Mouse (Mus musculus) urinary bladder, adult 18-20 months (tissue): ENCODE results near the gene Acrbp.

Experiments
- DNase-seq, 2 experiments: peaks; one replicate each; pipeline ENCODE4 v3.0.0; 2022; ENCODE audit warnings: low spot score in 2 of 2, mixed read lengths in 2 of 2

The Acrbp gene

DNA sequence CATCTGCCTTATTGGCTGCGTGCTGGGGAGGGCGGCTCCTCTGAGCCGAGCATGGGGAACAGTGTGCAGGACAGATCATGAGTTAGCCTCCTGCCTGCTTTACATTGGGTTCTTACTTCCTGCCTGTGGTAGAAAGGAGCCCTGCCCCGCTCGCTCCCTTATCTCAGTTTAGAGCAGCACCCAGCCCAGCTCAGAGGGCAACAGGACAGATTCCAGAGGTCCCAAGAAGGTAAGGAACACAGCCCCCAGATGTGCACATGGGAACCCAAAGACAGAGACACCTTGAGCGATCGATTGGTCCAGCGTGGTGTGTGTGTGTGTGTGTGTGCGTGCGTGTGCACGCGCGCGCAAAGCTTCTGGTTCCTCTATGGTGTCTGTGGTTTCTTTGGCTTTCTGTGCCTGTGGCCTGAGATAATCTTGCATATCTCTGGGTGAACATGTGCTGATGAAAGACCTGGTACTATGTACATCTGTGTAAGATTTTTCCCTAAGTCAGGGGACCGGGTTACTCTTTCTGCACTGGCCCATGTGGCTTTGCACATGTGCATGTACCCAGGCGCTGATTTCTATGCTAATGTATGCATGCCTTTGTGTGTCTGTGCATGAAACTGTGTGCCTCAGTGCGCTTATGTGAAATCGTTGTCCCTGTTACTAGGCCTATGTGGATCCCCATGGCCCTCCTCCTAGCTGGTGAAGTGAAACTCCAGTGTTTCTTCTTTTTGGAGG lies 21.8 kb downstream of the Acrbp start:
- DNase-seq: no peak

DNA sequence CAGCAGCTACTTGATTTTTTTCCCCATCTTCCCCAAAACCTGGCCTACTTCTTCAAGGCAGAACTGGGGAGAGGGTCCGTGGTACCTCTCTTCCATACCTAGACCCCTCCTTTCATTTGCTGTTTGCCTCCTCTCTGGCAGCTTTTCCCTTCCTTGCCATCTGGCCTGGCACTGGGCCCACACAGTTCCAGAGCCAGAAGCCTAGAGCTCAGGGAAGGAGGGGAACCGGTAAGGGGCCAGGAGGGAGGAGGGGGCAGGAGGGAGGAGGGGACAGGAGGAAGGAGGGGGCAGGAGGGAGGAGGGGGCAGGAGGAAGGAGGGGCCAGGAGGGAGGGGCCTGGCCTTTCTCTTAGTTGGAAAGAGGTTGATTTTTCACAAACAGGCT lies 22.4 kb downstream of the Acrbp start:
- no peak for DNase-seq

DNA sequence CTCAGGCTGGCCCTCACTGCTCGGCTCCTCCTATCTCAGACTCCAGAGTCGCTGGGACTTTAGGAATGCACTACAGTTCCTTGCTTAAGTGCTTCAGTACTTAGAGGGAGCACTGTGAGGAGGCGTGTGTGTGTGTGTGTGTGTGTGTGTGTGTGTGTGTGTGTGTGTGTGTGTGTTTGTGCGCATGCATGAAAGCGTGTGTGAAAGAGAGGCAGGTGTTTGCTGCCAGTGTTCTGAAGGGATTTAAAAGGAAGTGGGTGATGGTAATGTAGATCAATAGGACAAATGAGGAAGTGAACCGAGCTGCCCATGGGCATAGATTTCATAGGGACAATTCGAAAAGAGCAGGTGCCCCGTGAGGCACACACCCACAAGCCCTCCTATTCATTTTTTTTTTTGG lies 24.3 kb downstream of the Acrbp start:
- DNase-seq: no peak

DNA sequence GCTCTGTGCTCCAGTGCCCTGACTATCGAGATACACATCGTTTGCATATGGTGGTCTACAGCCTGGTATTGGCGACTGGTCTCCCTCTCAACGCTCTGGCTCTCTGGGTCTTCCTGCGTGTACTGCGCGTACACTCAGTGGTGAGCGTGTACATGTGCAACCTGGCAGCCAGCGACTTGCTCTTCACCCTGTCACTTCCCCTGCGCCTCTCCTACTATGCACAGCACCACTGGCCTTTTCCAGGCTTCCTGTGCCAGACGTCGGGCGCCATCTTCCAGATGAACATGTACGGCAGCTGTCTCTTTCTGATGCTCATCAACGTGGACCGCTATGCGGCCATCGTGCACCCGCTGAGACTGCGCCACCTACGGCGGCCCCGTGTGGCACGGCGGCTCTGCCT lies 31.9 kb downstream of the Acrbp start:
- DNase-seq: no peak

- DNase-seq: peak; percentile 72 to 81
Measured at GRCm38 (mm10) chr6:125081797-125082560, 32.5 kb downstream of the Acrbp start.

DNA sequence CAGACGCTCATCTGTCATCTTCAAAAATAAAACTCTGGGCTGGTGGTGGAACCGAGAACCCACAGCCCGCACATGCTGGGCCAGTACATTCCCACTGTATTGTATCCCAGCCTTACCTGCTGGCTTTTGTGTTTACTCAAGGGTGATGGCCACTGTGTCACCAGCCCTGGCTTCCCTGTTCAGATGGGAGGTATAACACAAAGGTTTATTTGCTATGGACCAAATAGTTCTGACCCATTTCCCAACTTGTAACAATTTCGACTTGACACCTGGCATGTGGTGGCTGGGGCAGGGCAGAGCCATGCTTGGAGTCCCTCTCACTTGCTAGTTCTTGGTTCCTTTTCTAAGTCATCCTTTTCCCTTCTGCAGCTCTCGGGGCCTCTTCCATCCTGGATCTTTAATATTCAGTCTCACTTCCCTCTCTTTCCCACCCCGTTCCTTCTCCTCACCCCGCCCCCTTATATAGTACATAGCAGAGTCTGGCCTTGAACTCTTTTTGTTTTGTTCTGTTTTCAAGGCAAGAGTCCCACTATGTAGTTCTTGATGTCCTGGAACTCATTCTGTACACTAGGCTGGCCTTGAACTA lies 33.4 kb downstream of the Acrbp start:
- DNase-seq: no peak

DNA sequence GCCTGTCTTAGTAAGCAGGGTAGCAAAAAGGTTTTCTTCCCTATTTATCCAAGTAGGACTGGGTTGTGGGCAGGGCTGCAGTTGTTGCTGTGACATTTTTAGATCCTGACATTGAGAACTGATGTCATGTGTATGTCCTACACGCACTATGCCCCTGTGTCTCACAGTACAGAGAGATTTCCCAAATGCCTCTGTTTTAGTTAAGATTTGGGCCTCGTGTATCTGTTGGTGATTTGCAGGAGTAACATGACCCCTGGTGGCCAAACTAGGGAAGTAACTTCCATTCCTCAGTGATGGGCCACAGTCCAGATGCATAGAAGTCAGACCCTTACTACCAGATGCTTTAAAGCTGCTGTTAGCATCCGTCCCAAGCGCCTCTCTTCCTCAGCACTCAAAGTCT lies 34.9 kb downstream of the Acrbp start:
- no peak for DNase-seq

DNA sequence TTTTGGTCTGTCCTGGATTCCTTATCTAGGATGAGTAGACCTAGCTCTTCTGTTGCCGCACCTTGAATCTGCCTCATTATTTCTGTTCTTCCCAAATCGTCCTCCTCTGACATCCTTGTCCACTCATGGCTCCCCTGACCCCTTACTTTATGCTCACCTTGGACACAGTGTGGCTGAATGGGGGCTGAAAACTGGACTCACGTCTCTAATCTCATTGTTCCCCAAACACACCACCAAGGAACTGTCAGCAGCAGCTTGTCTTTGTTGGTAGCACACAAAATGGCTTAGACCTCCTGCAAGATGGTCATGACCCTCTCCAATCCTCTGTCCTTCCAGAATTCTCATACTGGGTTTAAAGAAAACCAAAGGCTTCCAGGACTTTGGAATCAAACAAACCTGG lies 38.4 kb downstream of the Acrbp start:
- no peak for DNase-seq

DNA sequence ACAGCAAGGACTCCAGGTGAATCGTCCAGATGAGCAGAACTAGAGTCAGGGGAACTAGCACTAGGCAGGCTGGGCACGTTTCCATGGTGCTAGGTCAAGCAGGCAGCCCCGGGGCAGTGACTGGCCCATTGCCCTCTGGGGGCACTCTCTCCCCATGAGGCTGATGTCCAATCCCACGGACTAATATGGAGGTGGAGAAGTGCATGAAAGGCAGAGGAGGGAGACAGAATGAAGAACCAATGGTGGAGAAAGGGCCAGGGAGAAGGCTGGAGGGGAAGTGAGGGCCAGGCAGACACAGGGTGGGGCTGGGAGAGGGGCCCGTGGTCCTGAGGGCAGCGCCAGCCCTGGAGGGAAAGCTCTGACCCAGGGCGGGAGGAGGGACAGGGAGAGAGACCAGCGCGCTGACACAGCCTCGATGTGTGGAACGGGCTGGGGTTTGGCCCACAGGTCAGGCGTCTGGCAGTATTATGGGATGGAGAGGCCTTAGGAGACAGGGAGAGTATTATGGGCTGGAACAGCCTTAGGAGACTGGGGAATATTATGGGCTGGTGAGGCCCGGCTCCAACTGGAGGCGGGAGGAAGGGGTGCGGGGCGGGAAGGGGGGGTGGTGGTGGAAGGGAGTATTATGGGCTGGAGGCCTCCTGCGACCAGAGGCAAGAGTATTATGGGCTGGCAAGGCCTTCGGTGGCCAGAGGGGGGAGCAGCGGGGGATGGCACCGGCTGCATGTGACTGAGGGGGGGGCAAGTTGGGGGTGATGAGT lies 39.3 kb downstream of the Acrbp start:
- DNase-seq: peak; percentile 50 to 65

GRCm38 (mm10) chr6:125089521-125090321 lies 40.2 kb downstream of the Acrbp start:
- DNase-seq: peak; percentile 46 to 81

DNA sequence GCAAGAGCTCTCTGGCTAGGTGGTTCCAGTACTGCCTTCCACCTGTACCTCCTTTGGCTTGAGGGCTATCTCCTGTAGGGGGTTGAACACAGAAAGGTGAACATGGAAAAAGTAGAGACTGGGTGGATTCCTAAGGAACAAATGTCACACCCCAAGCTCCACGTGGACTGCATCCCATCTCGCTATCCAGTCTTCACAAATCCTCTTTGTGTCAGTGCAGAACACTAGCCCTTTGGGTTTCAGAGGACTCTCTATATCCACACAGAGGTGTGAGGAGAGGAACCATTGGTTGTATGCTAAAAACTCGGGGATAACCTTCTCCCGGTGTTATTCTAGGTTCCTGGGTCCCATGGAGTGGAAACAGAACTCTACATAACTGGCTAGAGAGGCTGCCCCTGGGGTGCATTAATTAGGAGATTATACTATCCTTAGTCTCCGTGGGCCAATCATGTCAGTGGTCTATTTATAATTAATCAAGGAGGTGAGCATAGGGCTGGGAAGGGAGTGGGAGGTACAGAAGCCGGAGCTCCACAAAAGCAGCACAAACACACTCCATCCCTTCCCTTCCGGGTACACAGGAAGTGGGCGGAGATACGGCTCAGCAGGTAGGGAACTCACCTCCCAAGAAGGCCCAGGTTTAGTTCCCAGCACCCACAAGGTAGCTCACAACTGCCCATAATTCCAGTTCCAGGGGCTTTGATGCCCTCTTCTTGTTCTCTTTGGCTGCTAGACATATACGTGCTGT lies 41.0 kb downstream of the Acrbp start:
- no peak for DNase-seq

GRCm38 (mm10) chr6:125092372-125092771 lies 42.9 kb downstream of the Acrbp start:
- DNase-seq: no peak

DNA sequence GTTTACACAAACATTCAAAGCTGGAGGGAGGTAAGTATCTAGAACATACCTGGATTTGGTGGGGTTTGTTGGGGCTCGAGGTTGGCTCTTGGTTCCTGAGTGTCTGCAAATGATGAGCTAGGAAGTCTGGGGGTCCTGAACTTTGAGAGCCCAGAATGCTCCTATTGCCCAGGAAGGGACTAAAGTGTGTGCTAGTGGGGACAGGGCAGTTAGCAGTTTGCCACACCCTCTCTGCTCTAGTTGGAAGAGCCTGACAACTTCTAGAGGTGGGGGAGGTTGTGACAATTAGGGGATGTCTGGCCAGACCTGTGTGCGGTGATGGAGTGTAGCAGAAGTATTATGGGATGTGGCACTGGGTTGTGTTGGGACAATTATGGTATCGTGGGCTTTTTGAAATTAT lies 45.4 kb downstream of the Acrbp start:
- no peak for DNase-seq

DNA sequence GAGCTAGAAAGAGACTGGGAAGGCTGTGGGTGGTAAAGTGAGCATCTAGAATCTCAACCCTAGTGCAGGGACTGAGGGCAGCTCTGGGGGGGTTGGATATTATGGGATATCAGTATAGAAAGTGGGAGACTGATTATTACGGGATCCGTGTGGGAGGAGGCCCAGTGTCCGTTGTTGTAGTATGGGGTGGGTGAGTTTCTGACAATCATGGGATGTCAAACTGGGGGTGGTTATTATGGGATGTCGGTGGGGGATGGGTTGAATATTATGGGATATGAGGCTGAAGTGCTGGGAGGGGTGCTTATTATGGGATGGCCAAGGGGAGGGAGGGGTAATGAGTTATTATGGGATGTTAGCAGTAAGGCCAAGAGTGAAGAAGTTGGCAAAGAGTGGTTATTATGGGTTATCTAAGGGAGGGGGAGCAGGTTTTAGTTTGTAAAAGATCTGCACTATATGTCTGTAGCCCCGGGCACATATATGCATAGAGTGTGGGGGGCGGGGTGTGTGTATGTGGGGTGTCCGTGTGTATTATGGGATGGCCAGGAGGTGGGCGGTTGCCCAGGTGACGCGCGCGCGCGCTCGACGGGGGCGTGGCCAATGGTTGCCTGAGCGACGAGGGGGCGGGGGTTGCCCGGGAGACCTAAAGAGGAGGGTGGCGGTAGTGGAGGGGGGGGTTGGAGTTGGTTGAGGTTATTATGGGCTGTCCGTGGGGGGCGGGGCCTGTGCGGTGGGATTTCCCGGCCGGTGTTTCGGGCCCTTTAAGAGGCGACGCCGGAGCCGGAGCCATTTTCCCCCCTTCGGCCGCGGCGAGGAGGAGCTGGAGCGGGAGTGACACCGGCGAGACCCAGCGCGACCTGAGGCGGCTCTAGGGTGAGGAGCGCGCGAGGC lies 46.1 kb downstream of the Acrbp start, which contains the start of gene Chd4:
Gene Chd4 (plus strand): TSS at position 591 of the 888 bp plus-strand sequence.
- peak; percentile 87 to 89 for DNase-seq

- no peak for DNase-seq
Measured at GRCm38 (mm10) chr6:125096279-125096596, 46.7 kb downstream of the Acrbp start.

DNA sequence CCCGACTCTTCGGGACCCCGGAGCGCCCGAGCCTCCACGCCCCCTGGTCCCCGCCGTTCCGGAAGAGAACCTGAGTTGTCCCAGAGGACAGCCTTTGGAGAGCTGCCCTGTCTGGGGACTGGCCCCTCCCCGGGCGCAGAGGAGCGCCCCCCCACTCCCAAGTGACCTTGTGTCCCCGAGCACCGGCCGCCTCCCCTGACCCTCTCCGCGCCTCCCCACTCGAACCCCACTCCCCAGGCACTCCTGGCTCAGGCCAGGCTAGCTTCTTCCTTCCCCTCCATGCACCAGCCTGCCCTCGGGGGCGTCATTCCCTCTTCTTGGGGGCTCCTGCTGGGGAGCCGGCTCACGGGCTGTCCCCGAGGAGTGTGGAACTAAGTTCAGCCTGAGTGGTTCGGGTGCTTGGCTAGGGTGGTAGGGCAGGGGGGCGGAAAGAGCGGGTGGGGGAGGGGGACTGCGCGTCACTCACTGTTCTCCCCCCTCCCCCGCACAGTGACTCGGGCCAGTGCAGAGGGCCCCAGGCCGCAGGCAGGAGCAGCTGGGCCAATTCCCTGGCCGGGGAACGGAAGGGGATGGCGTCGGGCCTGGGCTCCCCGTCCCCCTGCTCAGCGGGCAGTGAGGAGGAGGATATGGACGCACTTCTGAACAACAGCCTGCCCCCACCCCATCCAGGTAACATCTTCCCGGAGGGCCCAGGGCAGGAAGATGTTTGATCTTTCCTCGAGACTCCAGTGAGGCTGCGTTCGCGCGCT lies 47.3 kb downstream of the Acrbp start:
- peak; percentile 30 to 43 for DNase-seq

DNA sequence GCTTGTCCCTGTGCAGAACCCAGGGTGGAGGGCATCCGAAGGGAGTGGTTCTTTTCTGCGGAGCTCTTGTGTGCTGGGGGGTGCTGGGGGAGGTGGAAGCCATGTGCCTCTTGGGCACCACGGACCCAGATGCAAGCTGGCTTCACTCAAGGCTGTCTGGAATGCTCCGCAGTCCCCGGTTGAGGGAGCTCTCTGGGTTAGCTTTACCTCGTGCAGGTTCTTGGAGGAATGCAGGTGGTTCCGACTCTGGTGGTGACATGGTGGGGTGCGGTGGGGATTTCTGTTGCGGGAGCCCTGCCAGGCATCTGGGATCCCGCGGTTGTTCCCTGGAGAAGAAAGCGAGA lies 47.8 kb downstream of the Acrbp start:
- DNase-seq: peak in 1 of 2 experiments; percentile 26

DNA sequence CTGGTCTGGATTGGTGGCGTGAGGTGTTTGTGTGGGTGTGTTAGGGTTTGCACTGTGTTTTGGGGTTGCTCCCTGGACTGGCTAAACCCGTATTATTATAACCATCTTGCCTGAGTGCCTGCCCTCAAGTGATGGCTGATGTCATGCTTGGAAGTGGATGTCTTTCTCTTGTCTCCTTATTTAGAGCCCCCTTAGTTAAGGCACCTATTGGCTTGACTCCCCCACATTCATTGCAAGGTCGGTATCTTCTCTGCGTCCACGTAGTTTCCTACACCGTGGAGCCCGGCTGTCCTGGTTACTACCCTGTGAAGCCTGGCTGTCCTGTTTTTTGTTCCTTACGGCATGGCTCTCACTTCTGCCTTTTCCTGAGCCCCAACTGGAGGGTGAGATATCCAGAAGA lies 48.5 kb downstream of the Acrbp start:
- DNase-seq: no peak

- no peak for DNase-seq
Measured at GRCm38 (mm10) chr6:125098513-125098912, 49.0 kb downstream of the Acrbp start.
